Mouse (Mus musculus): Measurements from ENCODE around the gene March9.
"Not testable (repeated sequence)": the region's sequence is repeated elsewhere in the genome, so short reads cannot be mapped to it uniquely, and the experiment has no call there.

GRCm38 (mm10) chr10:127072270-127072669 is 12.3 kb upstream of the March9 start:
- TF ChIP-seq POLR2A (IDR thresholded peaks at IDR 0.05; ENCODE audit: control insufficient read depth in 1 of 2, insufficient read depth in 1 of 2, low read depth in 1 of 2, low read length in 2 of 2, poor library complexity in 1 of 2); EP300 (IDR thresholded peaks at IDR 0.05; ENCODE audit: low read depth in 1 of 2, low read length in 2 of 2): not testable (repeated sequence)
